Mouse (Mus musculus): Measurements from ENCODE around the gene Slc25a48. TPM values are rescaled to one million over a fixed set of nuclear protein-coding genes. Genes with fewer than 3 reads are reported as not detected.

Slc25a48 gene
- polyA plus RNA-seq (2015; fragmentation: Nextera tagmentation; extraction: Ambion mirVana), result 0.08 and 0.13 TPM in 2 replicates

DNA sequence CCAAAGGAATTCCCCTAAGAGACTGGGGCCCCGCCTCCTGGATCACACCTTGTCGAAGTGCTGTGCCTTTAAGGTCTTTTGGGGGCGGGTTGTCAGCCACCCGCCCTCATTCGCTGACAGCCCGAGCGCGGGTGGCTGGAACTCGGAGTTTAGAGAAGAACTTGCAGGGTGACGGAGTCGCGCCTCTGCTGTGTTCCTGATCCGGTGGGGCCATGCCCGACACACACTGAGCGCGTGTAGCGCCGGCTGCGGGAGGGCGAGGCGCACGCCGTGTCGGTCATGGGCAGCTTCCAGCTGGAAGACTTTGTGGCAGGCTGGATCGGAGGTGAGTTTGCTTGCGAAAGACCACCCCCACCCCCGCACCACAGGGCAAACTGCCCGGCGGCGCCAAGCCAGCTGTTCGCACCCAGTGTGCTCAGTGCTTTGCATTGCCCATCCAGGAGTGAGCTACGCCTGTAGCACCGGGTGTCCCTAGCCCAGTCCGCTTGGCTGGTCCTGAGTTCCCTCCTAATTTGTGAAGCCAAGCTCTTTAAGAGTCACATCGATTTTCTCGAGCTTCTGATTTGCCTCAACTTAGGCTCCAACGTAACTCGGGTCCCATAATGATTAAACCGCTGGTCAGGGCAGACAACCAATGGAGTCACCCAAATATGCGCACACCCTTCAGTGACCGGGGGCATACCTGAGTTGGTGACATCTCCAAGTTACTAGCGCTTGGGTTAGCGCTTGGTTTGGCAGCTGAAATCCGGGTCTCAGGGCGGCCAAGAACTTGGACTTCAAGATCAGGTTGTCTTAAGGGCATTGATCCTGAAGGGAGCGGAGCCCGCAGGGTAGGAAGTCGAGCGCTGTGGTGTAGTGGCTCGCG, at the start of gene Slc25a48:
Gene Slc25a48, plus strand, starts transcription at position 145 of the 865 bp plus-strand sequence.
- H3K9me3 ChIP-seq (ENCODE audit: control insufficient read depth, low read length), result no peaks in the 10 kb centered on the region
- ATAC-seq (ENCODE audit: low FRiP score, low TSS enrichment), result peak; percentile 49
- peak within 1 kb of the TSS; percentile 60 for H3K4me2 ChIP-seq (replicated peaks; ENCODE audit: low read depth)
- WGBS, result 2% methylated on average over 51 of the region's 51 CpGs
- H3K4me1 ChIP-seq (replicated peaks; ENCODE audit: control insufficient read depth, insufficient read depth), result no peaks in the 10 kb centered on the region
- TF ChIP-seq EP300 (optimal IDR thresholded peaks at IDR 0.05) (no peak), CTCF (IDR thresholded peaks at IDR 0.05; ENCODE audit: low read depth) (no peak; the same call in 1 of the 2 replicates)
- no peak within 1 kb of the TSS for H3K27ac ChIP-seq (replicated peaks)
- no peaks in the 10 kb centered on the region for H3K36me3 ChIP-seq (ENCODE audit: control insufficient read depth, insufficient read depth, low read length)
- DNase-seq (ENCODE audit: low spot score), result peak; percentile 53
- H3K4me3 ChIP-seq (ENCODE audit: low read depth, low read length), result peak within 1 kb of the TSS; percentile 31
- 0 out of 2 replicates have a peak within 1 kb of the TSS, but pooled peaks have one; percentile 27 for H3K9ac ChIP-seq (ENCODE audit: low read length)
- peaks cover 3% of the 10 kb centered on the region for H3K27me3 ChIP-seq (ENCODE audit: control insufficient read depth, insufficient read depth, low read length)

DNA sequence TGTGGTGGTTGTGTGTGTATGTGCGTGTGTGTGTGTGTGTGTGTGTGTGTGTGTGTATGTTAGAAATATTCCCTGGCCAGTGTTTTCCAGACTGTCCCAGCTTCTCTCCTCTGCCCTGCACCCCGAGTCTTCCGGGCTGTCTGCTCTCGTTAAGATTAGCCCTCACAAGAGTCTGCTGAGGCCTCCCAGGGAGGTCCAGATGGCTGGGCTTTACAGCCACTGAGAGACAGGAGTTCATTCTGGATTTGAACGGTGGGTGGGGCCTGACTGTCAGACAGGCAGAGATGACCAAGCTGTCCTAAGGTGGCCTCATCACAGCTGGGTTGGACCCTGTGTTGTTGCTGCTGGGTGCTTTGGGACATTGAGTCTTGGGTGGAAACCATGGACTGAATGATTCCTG, 40.6 kb upstream of the Slc25a48 start:
- no peak overlapping the region for H3K27ac ChIP-seq (replicated peaks)
- TF ChIP-seq EP300 (optimal IDR thresholded peaks at IDR 0.05), result no peak
- no peak for TF ChIP-seq CTCF (IDR thresholded peaks at IDR 0.05; ENCODE audit: low read depth)
- no peaks in the 10 kb centered on the region for H3K27me3 ChIP-seq (ENCODE audit: control insufficient read depth, insufficient read depth, low read length)
- 43% methylated on average over 5 of the region's 5 CpGs for WGBS
- peak; percentile 18 for DNase-seq (ENCODE audit: low spot score)
- peak; percentile 80 for ATAC-seq (ENCODE audit: low FRiP score, low TSS enrichment)
- no peaks in the 10 kb centered on the region for H3K4me1 ChIP-seq (replicated peaks; ENCODE audit: control insufficient read depth, insufficient read depth)
- H3K4me3 ChIP-seq (ENCODE audit: low read depth, low read length), result no peak overlapping the region
- no peaks in the 10 kb centered on the region for H3K9me3 ChIP-seq (ENCODE audit: control insufficient read depth, low read length)
- no peak overlapping the region for H3K4me2 ChIP-seq (replicated peaks; ENCODE audit: low read depth)
- no peak overlapping the region for H3K9ac ChIP-seq (ENCODE audit: low read length)
- H3K36me3 ChIP-seq (ENCODE audit: control insufficient read depth, insufficient read depth, low read length), result no peaks in the 10 kb centered on the region

DNA sequence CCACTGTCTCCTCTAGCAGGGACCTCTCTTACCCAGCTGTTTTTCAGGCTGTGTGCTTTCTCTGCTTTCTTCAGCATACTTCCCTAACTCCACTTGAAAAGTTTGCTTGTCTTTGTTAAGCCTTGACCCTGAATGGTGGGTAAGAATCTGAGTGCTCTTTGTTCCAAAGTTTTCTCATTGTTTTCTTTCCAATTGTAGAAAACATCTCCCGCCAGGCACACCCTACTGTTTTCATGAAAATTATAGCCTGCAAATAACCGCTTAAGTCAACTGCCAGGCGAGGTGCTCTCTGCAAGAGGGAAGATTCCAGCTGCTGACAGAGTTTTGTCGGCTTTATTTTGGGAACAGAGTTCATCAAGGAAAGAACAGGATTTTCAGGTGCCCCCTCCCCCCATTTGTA, 37.0 kb upstream of the Slc25a48 start:
- no peaks in the 10 kb centered on the region for H3K9me3 ChIP-seq (ENCODE audit: control insufficient read depth, low read length)
- H3K4me3 ChIP-seq (ENCODE audit: low read depth, low read length), result no peak overlapping the region
- H3K36me3 ChIP-seq (ENCODE audit: control insufficient read depth, insufficient read depth, low read length), result no peaks in the 10 kb centered on the region
- ATAC-seq (ENCODE audit: low FRiP score, low TSS enrichment) (no peak), DNase-seq (ENCODE audit: low spot score) (no peak)
- no peak overlapping the region for H3K9ac ChIP-seq (ENCODE audit: low read length)
- 52% methylated on average over 4 of the region's 4 CpGs for WGBS
- TF ChIP-seq CTCF (IDR thresholded peaks at IDR 0.05; ENCODE audit: low read depth) (no peak), EP300 (optimal IDR thresholded peaks at IDR 0.05) (no peak)
- H3K4me1 ChIP-seq (replicated peaks; ENCODE audit: control insufficient read depth, insufficient read depth), result no peaks in the 10 kb centered on the region
- no peaks in the 10 kb centered on the region for H3K27me3 ChIP-seq (ENCODE audit: control insufficient read depth, insufficient read depth, low read length)
- no peak overlapping the region for H3K27ac ChIP-seq (replicated peaks)
- H3K4me2 ChIP-seq (replicated peaks; ENCODE audit: low read depth), result no peak overlapping the region

DNA sequence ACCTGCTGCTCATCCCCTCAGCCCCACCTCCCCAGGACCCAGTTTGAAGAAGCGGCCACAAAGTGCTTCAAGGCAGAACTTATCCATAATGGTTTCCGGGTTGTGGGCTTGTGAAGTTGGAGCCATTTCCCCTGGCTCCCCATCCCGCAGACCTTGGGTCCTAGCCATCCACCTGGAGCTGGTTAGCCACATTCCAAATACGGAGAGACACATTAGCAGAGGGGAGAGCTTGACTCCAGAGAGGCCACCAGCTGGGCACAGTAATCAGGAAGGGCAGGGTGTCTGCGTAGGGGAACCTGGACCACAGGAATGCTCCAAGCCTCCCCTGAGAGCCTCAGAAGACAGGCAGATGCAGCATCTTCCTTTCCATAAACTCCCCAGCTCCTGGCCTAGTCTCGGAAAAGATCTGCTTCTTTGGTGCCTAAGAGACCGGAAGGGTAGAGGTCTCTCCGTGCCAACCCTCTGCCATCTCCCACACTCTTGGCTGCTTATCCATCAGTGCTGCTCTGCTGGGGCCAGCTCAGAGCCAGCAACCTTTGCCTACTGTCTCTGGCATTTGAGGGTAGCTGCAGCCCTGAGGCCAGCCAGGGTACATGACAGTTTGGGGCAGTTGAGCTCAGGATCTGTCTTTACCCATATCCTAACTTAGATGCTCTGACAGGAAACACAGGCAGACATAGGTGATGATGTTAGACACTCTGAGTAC, 34.6 kb upstream of the Slc25a48 start:
- no peaks in the 10 kb centered on the region for H3K27me3 ChIP-seq (ENCODE audit: control insufficient read depth, insufficient read depth, low read length)
- no peak overlapping the region for H3K27ac ChIP-seq (replicated peaks)
- no peaks in the 10 kb centered on the region for H3K9me3 ChIP-seq (ENCODE audit: control insufficient read depth, low read length)
- TF ChIP-seq EP300 (optimal IDR thresholded peaks at IDR 0.05), result no peak
- no peak for TF ChIP-seq CTCF (IDR thresholded peaks at IDR 0.05; ENCODE audit: low read depth)
- no peak for ATAC-seq (ENCODE audit: low FRiP score, low TSS enrichment)
- WGBS, result 82% methylated on average over 8 of the region's 8 CpGs
- no peak overlapping the region for H3K4me3 ChIP-seq (ENCODE audit: low read depth, low read length)
- no peak overlapping the region for H3K4me2 ChIP-seq (replicated peaks; ENCODE audit: low read depth)
- no peaks in the 10 kb centered on the region for H3K36me3 ChIP-seq (ENCODE audit: control insufficient read depth, insufficient read depth, low read length)
- H3K4me1 ChIP-seq (replicated peaks; ENCODE audit: control insufficient read depth, insufficient read depth), result no peaks in the 10 kb centered on the region
- H3K9ac ChIP-seq (ENCODE audit: low read length), result no peak overlapping the region
- DNase-seq (ENCODE audit: low spot score), result no peak

DNA sequence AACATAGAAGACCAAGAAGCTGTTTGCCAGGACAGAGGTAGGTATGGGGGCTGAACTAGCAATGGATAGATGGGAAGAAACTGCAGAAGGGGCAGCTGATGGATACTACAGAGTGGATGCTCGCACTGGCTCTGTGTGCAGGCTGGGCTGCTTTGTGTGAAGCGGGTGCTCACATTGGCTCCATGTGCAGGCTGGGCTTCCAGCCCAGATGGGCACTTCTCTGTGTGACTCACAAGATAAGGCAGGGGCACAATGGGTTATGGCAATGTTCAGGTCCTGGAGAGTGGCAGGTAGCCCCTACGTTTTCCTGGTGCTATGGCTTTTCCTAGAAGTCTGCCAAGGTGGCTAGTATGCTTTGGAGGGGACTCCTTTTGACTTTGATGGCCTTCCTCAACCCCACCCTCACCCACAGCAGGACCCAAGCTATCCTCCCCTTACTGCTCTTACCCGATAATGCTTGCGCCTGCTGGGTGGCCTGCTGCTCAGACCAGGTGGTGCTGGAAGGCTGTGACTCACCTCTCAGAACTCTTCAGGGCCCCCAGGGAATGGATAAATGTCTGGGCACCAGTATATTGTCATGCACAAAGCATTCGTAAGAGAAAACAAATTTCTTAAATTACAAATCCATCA, 33.5 kb upstream of the Slc25a48 start:
- H3K4me1 ChIP-seq (replicated peaks; ENCODE audit: control insufficient read depth, insufficient read depth), result no peaks in the 10 kb centered on the region
- DNase-seq (ENCODE audit: low spot score) (no peak), ATAC-seq (ENCODE audit: low FRiP score, low TSS enrichment) (no peak)
- no peak overlapping the region for H3K4me3 ChIP-seq (ENCODE audit: low read depth, low read length)
- TF ChIP-seq EP300 (optimal IDR thresholded peaks at IDR 0.05) (no peak), CTCF (IDR thresholded peaks at IDR 0.05; ENCODE audit: low read depth) (no peak)
- no peaks in the 10 kb centered on the region for H3K27me3 ChIP-seq (ENCODE audit: control insufficient read depth, insufficient read depth, low read length)
- WGBS, result 65% methylated on average over 6 of the region's 6 CpGs
- H3K36me3 ChIP-seq (ENCODE audit: control insufficient read depth, insufficient read depth, low read length), result no peaks in the 10 kb centered on the region
- H3K9me3 ChIP-seq (ENCODE audit: control insufficient read depth, low read length), result no peaks in the 10 kb centered on the region
- H3K9ac ChIP-seq (ENCODE audit: low read length), result no peak overlapping the region
- H3K4me2 ChIP-seq (replicated peaks; ENCODE audit: low read depth), result no peak overlapping the region
- H3K27ac ChIP-seq (replicated peaks), result no peak overlapping the region

Data from stomach, postnatal 0 days (tissue).